Mouse (Mus musculus) hindbrain, embryonic 14.5 days (tissue): ENCODE measurements around the gene Lef1. TPM values are rescaled to one million over a fixed set of nuclear protein-coding genes. Genes with fewer than 3 reads are reported as not detected.

ENCODE experiments used
- ATAC-seq: fragments of 200-750 bp; cut with Nextera tagmentation; 2 replicates; pipeline ENCODE4 v1.8.0; 2017; ENCODE audit warnings: moderate number of reproducible peaks, mild to moderate bottlenecking, moderate TSS enrichment, moderate library complexity; ENCODE audit not compliant: low FRiP score
- DNase-seq: peaks from one replicate; pipeline ENCODE4 v3.0.0-alpha.2; 2015; ENCODE audit warnings: low spot score
- H3K27ac ChIP-seq: fragments of 300-500 bp; sonication (generic); 2 replicates; pipeline ENCODE4 v1.5.1; 2014; ENCODE audit warnings: mild to moderate bottlenecking, moderate library complexity
- H3K27me3 ChIP-seq: fragments of 300-500 bp; sonication (generic); 2 replicates; pipeline ENCODE4 v1.6.1; 2014; ENCODE audit warnings: mild to moderate bottlenecking, low read length, mixed read lengths; ENCODE audit not compliant: control insufficient read depth, insufficient read depth
- H3K36me3 ChIP-seq: fragments of 300-500 bp; sonication (generic); replicated peaks from 2 replicates; pipeline ENCODE4 v1.6.1; 2014; ENCODE audit not compliant: control insufficient read depth, insufficient read depth
- H3K4me1 ChIP-seq: fragments of 300-500 bp; sonication (generic); replicated peaks from 2 replicates; pipeline ENCODE4 v1.6.1; 2014; ENCODE audit warnings: antibody characterized with exemption, low read length, mixed read lengths; ENCODE audit not compliant: control insufficient read depth, insufficient read depth
- H3K4me2 ChIP-seq: fragments of 300-500 bp; sonication (generic); replicated peaks from 2 replicates; pipeline ENCODE4 v1.6.1; 2014; ENCODE audit warnings: mild to moderate bottlenecking, moderate library complexity
- H3K4me3 ChIP-seq: fragments of 300-500 bp; sonication (generic); replicated peaks from 2 replicates; pipeline ENCODE4 v1.5.1; 2014; ENCODE audit warnings: mild to moderate bottlenecking, low read length
- H3K9ac ChIP-seq: fragments of 300-500 bp; sonication (generic); 2 replicates; pipeline ENCODE4 v1.6.1; 2014
- H3K9me3 ChIP-seq: fragments of 300-500 bp; sonication (generic); 2 replicates; pipeline ENCODE4 v1.6.1; 2016; ENCODE audit warnings: low read length; ENCODE audit not compliant: control insufficient read depth
- WGBS: fragments of 180-500 bp; shearing (Covaris S2); extraction: QIAGEN DNeasy Blood & Tissue Kit; methylation state at CpG from one replicate; pipeline ENCODE4 v1.1.7; 2014; 5-methylcytosine and 5-hydroxymethylcytosine counted together
- polyA plus RNA-seq: library from polyadenylated mRNA; unstranded; fragments of >200 nt; fragmentation: Nextera tagmentation; extraction: Ambion mirVana; gene quantifications from 2 replicates; pipeline ENCODE4 v1.2.1, GENCODE M21; 2014

The Lef1 gene
- polyA plus RNA-seq, 1 experiment from 2014 or later: 9.8 TPM

- H3K4me3 ChIP-seq: peak overlapping the region; percentile 38
- peaks cover 57% of the 10 kb centered on the region for H3K27me3 ChIP-seq
- H3K4me2 ChIP-seq: peak overlapping the region; percentile 54
- 0 out of 2 replicates have a peak overlapping the region, but pooled peaks have one; percentile 28 for H3K27ac ChIP-seq
- no peaks in the 10 kb centered on the region for H3K9me3 ChIP-seq
- no peak for DNase-seq
- H3K36me3 ChIP-seq: no peaks in the 10 kb centered on the region
- peaks cover 18% of the 10 kb centered on the region; the same call in 1 of the 2 replicates for H3K4me1 ChIP-seq
- H3K9ac ChIP-seq: peak overlapping the region; percentile 53
- under 1% methylated on average over 69 of the region's 69 CpGs for WGBS
- ATAC-seq: peak; percentile 42; the same call in 1 of the 2 replicates
Measured at GRCm38 (mm10) chr3:131111851-131112572, 1.7 kb downstream of the Lef1 start.

GRCm38 (mm10) chr3:131112573-131112955 is 2.3 kb downstream of the Lef1 start:
- Histone ChIP-seq H3K4me1 (peaks cover 18% of the 10 kb centered on the region; the same call in 1 of the 2 replicates), H3K4me2 (peak overlapping the region; percentile 54), H3K4me3 (peak overlapping the region; percentile 38), H3K9me3 (no peaks in the 10 kb centered on the region), H3K27ac (no peak overlapping the region), H3K9ac (peak overlapping the region; percentile 53; the same call in 1 of the 2 replicates), H3K36me3 (no peaks in the 10 kb centered on the region), H3K27me3 (peaks cover 52% of the 10 kb centered on the region)
- DNase-seq (no peak), ATAC-seq (no peak)
- WGBS: 0% methylated on average over 7 of the region's 7 CpGs

GRCm38 (mm10) chr3:131113029-131113428 is 2.8 kb downstream of the Lef1 start:
- Histone ChIP-seq H3K4me3 (peak overlapping the region; percentile 38), H3K9me3 (no peaks in the 10 kb centered on the region), H3K27ac (no peak overlapping the region), H3K36me3 (no peaks in the 10 kb centered on the region), H3K9ac (no peak overlapping the region), H3K27me3 (peaks cover 50% of the 10 kb centered on the region), H3K4me1 (peaks cover 18% of the 10 kb centered on the region; the same call in 1 of the 2 replicates), H3K4me2 (peak overlapping the region; percentile 54)
- DNase-seq (no peak), ATAC-seq (no peak)
- 6% methylated on average over 13 of the region's 13 CpGs for WGBS

- ATAC-seq: no peak
- no peak overlapping the region for H3K4me2 ChIP-seq
Measured at GRCm38 (mm10) chr3:131116116-131116515, 5.8 kb downstream of the Lef1 start.

GRCm38 (mm10) chr3:131117352-131117751 is 7.1 kb downstream of the Lef1 start:
- Histone ChIP-seq H3K9me3 (no peaks in the 10 kb centered on the region), H3K27me3 (peaks cover 27% of the 10 kb centered on the region), H3K4me1 (peaks cover 4% of the 10 kb centered on the region; the same call in 1 of the 2 replicates), H3K36me3 (no peaks in the 10 kb centered on the region), H3K9ac (no peak overlapping the region), H3K4me3 (no peak overlapping the region), H3K27ac (no peak overlapping the region), H3K4me2 (no peak overlapping the region)
- ATAC-seq (no peak), DNase-seq (no peak)
- 94% methylated on average over 15 of the region's 15 CpGs for WGBS

More at GRCm38 (mm10) chr3:131116116-131116515, 5.8 kb downstream of the Lef1 start:
- Histone ChIP-seq H3K4me3 (no peak overlapping the region), H3K9ac (no peak overlapping the region), H3K36me3 (no peaks in the 10 kb centered on the region), H3K27me3 (peaks cover 33% of the 10 kb centered on the region), H3K27ac (no peak overlapping the region), H3K4me1 (peaks cover 11% of the 10 kb centered on the region; the same call in 1 of the 2 replicates), H3K9me3 (no peaks in the 10 kb centered on the region)
- no peak for DNase-seq
- 92% methylated on average over 13 of the region's 13 CpGs for WGBS

- H3K4me2 ChIP-seq: no peak overlapping the region
- H3K27ac ChIP-seq: no peak overlapping the region
- ATAC-seq: no peak
- no peaks in the 10 kb centered on the region for H3K4me1 ChIP-seq
- no peaks in the 10 kb centered on the region for H3K36me3 ChIP-seq
- no peak overlapping the region for H3K4me3 ChIP-seq
- no peaks in the 10 kb centered on the region for H3K9me3 ChIP-seq
- peaks cover 23% of the 10 kb centered on the region for H3K27me3 ChIP-seq
- DNase-seq: no peak
- WGBS: 62% methylated on average over 3 of the region's 3 CpGs
- no peak overlapping the region for H3K9ac ChIP-seq
Measured at GRCm38 (mm10) chr3:131117883-131118282, 7.6 kb downstream of the Lef1 start.

- DNase-seq (no peak), ATAC-seq (no peak)
- WGBS: 84% methylated on average over 10 of the region's 10 CpGs
- Histone ChIP-seq H3K4me2 (no peak overlapping the region), H3K36me3 (no peaks in the 10 kb centered on the region), H3K27ac (no peak overlapping the region), H3K9ac (no peak overlapping the region), H3K27me3 (peaks cover 7% of the 10 kb centered on the region), H3K4me3 (no peak overlapping the region), H3K9me3 (no peaks in the 10 kb centered on the region), H3K4me1 (no peaks in the 10 kb centered on the region)
Measured at GRCm38 (mm10) chr3:131119435-131119834, 9.2 kb downstream of the Lef1 start.

- ATAC-seq (no peak), DNase-seq (no peak)
- Histone ChIP-seq H3K4me2 (no peak overlapping the region), H3K4me1 (no peaks in the 10 kb centered on the region), H3K9ac (no peak overlapping the region), H3K4me3 (no peak overlapping the region), H3K27me3 (no peaks in the 10 kb centered on the region), H3K27ac (no peak overlapping the region), H3K36me3 (no peaks in the 10 kb centered on the region), H3K9me3 (no peaks in the 10 kb centered on the region)
- 95% methylated on average over 6 of the region's 6 CpGs for WGBS
Measured at GRCm38 (mm10) chr3:131123501-131123900, 13.2 kb downstream of the Lef1 start.

GRCm38 (mm10) chr3:131125873-131126272 is 15.6 kb downstream of the Lef1 start:
- no peak overlapping the region for H3K27ac ChIP-seq
- no peaks in the 10 kb centered on the region for H3K36me3 ChIP-seq
- H3K4me2 ChIP-seq: no peak overlapping the region
- no peaks in the 10 kb centered on the region for H3K4me1 ChIP-seq
- no peak overlapping the region for H3K9ac ChIP-seq
- no peak overlapping the region for H3K4me3 ChIP-seq
- ATAC-seq (no peak), DNase-seq (no peak)
- H3K27me3 ChIP-seq: no peaks in the 10 kb centered on the region
- WGBS: 98% methylated on average over 13 of the region's 13 CpGs
- no peaks in the 10 kb centered on the region for H3K9me3 ChIP-seq
